Mouse (Mus musculus) WW6 (cell line): ENCODE data around the gene Spata16.
A peak's percentile ranks its signal among the peaks of the same experiment; 100 is the strongest.

Source experiments
- DNase-seq: peaks from one replicate; pipeline ENCODE4 v3.0.0-alpha.2; 2013; ENCODE audit warnings: low read depth, low spot score

The Spata16 gene

GRCm38 (mm10) chr3:26826958-26827839 lies 189.8 kb downstream of the Spata16 start:
- no peak for DNase-seq

- no peak for DNase-seq
Observed at GRCm38 (mm10) chr3:26832954-26833353, 195.5 kb downstream of the Spata16 start.

- peak; percentile 20 for DNase-seq
Observed at GRCm38 (mm10) chr3:26834178-26835050, 197.0 kb downstream of the Spata16 start.

GRCm38 (mm10) chr3:26835051-26835755 lies 197.8 kb downstream of the Spata16 start:
- no peak for DNase-seq

GRCm38 (mm10) chr3:26845041-26845440 lies 207.6 kb downstream of the Spata16 start:
- DNase-seq = no peak

- DNase-seq = no peak
Observed at GRCm38 (mm10) chr3:26847935-26848334, 210.5 kb downstream of the Spata16 start.

- no peak for DNase-seq
Observed at GRCm38 (mm10) chr3:26850207-26850606, 212.8 kb downstream of the Spata16 start.

- DNase-seq = no peak
Observed at GRCm38 (mm10) chr3:26850691-26851563, 213.5 kb downstream of the Spata16 start.

- DNase-seq = no peak
Observed at GRCm38 (mm10) chr3:26853557-26853956, 216.1 kb downstream of the Spata16 start.

GRCm38 (mm10) chr3:26874706-26875105 lies 237.3 kb downstream of the Spata16 start:
- DNase-seq = no peak

GRCm38 (mm10) chr3:26877291-26877690 lies 239.9 kb downstream of the Spata16 start:
- DNase-seq = no peak

- no peak for DNase-seq
Observed at GRCm38 (mm10) chr3:26916607-26917006, 279.2 kb downstream of the Spata16 start.

- no peak for DNase-seq
Observed at GRCm38 (mm10) chr3:26920986-26921385, 283.6 kb downstream of the Spata16 start.

GRCm38 (mm10) chr3:26921576-26921975 lies 284.2 kb downstream of the Spata16 start:
- DNase-seq = no peak

GRCm38 (mm10) chr3:26923391-26923790 lies 286.0 kb downstream of the Spata16 start:
- no peak for DNase-seq

- no peak for DNase-seq
Observed at GRCm38 (mm10) chr3:26924212-26924611, 286.8 kb downstream of the Spata16 start.

GRCm38 (mm10) chr3:26933079-26933478 lies 295.7 kb downstream of the Spata16 start:
- DNase-seq = no peak

- DNase-seq = no peak
Observed at GRCm38 (mm10) chr3:26936897-26937590, 299.6 kb downstream of the Spata16 start.

- no peak for DNase-seq
Observed at GRCm38 (mm10) chr3:26966776-26967175, 329.4 kb downstream of the Spata16 start.

GRCm38 (mm10) chr3:26968852-26969513 lies 331.6 kb downstream of the Spata16 start:
- no peak for DNase-seq
